Mouse (Mus musculus): Measurements from ENCODE around the gene Rab42. TPM values are rescaled to one million over a fixed set of nuclear protein-coding genes. Genes with fewer than 3 reads are reported as not detected.

The Rab42 gene
- 0.68 and 1.4 TPM in 2 replicates for polyA plus RNA-seq (2016; fragmentation: Nextera tagmentation; extraction: Ambion mirVana)

- Histone ChIP-seq H3K27me3 (ENCODE audit: low read depth, poor library complexity, severe bottlenecking) (no peaks in the 10 kb centered on the region), H3K4me1 (peaks cover 14% of the 10 kb centered on the region), H3K9me3 (replicated peaks) (no peaks in the 10 kb centered on the region), H3K4me3 (peak within 1 kb of the TSS; percentile 54), H3K27ac (peak within 1 kb of the TSS; percentile 38), H3K36me3 (no peaks in the 10 kb centered on the region)
- DNase-seq (ENCODE audit: low spot score) = peak; percentile 78
- 2% methylated on average over 31 of the region's 31 CpGs for WGBS
These were observed at the start of gene Rab42 for GRCm38 (mm10) chr4:132302939-132303479. Rab42 (minus strand) TSS chr4:132303385.

DNA sequence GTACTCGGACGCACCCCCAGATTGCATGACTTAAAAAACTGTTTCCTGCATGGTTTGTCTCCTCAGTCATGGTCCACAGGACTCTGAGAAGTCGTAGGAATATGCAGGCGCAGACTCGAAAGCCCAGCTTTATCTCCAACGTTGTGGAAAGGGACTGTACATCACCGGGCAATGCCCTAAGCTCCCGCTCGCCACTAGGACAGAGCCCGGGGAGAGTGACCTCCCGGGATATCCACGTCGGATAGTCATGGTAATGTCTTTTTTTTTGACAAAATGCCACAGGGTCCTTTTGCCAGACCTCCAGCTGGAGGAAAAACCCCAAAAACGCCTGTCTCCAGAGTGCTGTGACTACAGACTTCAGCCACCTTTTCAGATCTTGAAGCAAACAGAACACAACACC, 49.6 kb upstream of the Rab42 start:
- DNase-seq (ENCODE audit: low spot score) = no peak
- H3K9me3 ChIP-seq (replicated peaks) = no peaks in the 10 kb centered on the region
- peaks cover 20% of the 10 kb centered on the region for H3K4me1 ChIP-seq
- no peaks in the 10 kb centered on the region for H3K27me3 ChIP-seq (ENCODE audit: low read depth, poor library complexity, severe bottlenecking)
- peaks cover 53% of the 10 kb centered on the region for H3K36me3 ChIP-seq
- WGBS = under 1% methylated on average over 14 of the region's 14 CpGs
- peak overlapping the region; percentile 93 for H3K27ac ChIP-seq
- peak overlapping the region; percentile 88 for H3K4me3 ChIP-seq

GRCm38 (mm10) chr4:132351401-132351800, 48.2 kb upstream of the Rab42 start:
- DNase-seq (ENCODE audit: low spot score) = no peak
- Histone ChIP-seq H3K27me3 (ENCODE audit: low read depth, poor library complexity, severe bottlenecking) (no peaks in the 10 kb centered on the region), H3K4me1 (peaks cover 20% of the 10 kb centered on the region), H3K36me3 (peaks cover 40% of the 10 kb centered on the region), H3K4me3 (peak overlapping the region; percentile 88), H3K9me3 (replicated peaks) (no peaks in the 10 kb centered on the region), H3K27ac (no peak overlapping the region)
- WGBS = 40% methylated on average over 1 of the region's 1 CpGs

DNA sequence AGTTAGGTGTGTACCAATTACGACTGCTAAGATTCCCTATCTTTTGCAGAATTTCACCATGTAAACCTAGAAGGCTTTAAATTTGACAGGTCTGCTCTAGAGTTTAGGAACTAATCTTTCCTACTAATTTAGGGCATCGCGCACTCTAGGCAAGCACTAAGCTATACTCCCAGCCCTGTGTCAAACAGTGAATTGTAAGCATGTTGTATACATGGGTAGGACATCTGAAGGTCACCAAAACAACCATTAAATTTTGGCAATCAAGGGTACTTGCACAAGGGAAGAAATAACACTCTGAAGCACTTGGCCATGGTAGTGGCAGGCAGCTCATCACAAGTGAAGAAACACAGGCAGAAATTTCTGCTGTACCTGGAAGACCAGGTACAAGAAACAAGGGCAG, 47.7 kb upstream of the Rab42 start:
- Histone ChIP-seq H3K4me3 (peak overlapping the region; percentile 88; the same call in 1 of the 2 replicates), H3K27me3 (ENCODE audit: low read depth, poor library complexity, severe bottlenecking) (no peaks in the 10 kb centered on the region), H3K9me3 (replicated peaks) (no peaks in the 10 kb centered on the region), H3K4me1 (peaks cover 17% of the 10 kb centered on the region), H3K36me3 (peaks cover 34% of the 10 kb centered on the region), H3K27ac (no peak overlapping the region)
- 64% methylated on average over 3 of the region's 3 CpGs for WGBS
- DNase-seq (ENCODE audit: low spot score) = no peak

DNA sequence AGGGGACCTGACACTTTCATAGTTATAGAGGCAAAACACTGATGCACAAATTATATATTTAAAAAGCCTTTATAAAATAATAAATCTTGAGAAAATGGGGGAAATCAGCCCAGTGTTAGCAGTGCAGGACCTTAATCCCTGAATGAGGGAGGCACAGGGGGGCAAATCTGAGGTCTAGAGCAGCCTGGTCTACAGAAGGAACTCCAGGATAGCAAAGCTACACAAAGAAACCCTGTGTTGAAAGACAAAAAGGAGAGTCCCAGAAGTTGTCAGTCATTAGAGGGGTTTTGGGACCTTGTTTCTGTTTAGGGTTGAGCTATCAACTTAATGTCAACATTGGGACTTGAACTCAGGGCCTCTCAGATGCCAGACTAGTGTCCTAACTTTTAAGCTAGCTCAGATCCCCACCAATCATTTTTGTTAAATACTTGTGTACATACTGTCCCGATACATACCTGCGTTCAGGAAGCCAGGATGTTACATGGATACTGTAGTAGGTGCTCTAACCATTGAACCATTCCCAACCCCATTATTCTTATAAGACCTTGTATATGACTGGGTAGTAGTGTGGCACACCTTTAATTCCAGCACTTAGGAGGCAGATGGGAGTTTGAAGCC, 47.0 kb upstream of the Rab42 start:
- no peaks in the 10 kb centered on the region for H3K9me3 ChIP-seq (replicated peaks)
- H3K27ac ChIP-seq = no peak overlapping the region
- DNase-seq (ENCODE audit: low spot score) = no peak
- peaks cover 17% of the 10 kb centered on the region for H3K4me1 ChIP-seq
- no peaks in the 10 kb centered on the region for H3K27me3 ChIP-seq (ENCODE audit: low read depth, poor library complexity, severe bottlenecking)
- H3K36me3 ChIP-seq = peaks cover 34% of the 10 kb centered on the region
- no peak overlapping the region for H3K4me3 ChIP-seq
- 34% methylated on average over 2 of the region's 2 CpGs for WGBS

DNA sequence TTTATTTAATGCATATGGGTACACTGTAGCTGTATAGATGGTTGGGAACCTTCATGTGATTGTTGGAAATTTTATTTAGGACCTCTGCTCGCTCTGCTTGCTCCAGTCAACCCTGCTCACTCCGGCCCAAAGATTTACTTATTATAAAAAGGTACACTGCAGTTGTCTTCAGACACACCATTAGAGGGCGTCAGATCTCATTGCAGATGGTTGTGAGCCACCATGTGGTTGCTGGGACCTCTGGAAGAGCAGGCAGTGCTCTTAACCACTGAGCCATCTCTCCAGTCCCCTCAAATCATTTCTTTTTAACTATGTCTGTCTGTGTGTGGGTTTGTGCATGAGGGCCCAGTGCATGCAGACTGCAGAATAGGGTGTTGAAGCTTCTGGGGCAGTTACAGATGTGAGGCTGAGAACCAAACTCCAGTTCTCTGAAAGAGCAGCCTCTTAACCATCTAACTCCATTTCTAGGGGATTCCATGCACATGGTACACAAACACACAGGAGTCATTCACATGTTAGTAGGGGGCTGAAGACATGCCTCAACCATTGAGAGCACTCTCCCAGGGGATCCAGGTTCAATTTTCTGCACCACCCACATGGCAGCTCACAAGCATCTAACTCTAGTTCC, 46.4 kb upstream of the Rab42 start:
- H3K9me3 ChIP-seq (replicated peaks) = no peaks in the 10 kb centered on the region
- no peak for DNase-seq (ENCODE audit: low spot score)
- no peak overlapping the region for H3K4me3 ChIP-seq
- no peak overlapping the region for H3K27ac ChIP-seq
- 55% methylated on average over 3 of the region's 3 CpGs for WGBS
- H3K36me3 ChIP-seq = peaks cover 34% of the 10 kb centered on the region
- H3K27me3 ChIP-seq (ENCODE audit: low read depth, poor library complexity, severe bottlenecking) = no peaks in the 10 kb centered on the region
- peaks cover 20% of the 10 kb centered on the region for H3K4me1 ChIP-seq

- DNase-seq (ENCODE audit: low spot score) = no peak
- no peak overlapping the region for H3K27ac ChIP-seq
- 53% methylated on average over 3 of the region's 3 CpGs for WGBS
- peaks cover 31% of the 10 kb centered on the region for H3K4me1 ChIP-seq
- H3K9me3 ChIP-seq (replicated peaks) = no peaks in the 10 kb centered on the region
- no peaks in the 10 kb centered on the region for H3K27me3 ChIP-seq (ENCODE audit: low read depth, poor library complexity, severe bottlenecking)
- H3K36me3 ChIP-seq = peaks cover 39% of the 10 kb centered on the region
- H3K4me3 ChIP-seq = no peak overlapping the region
These were observed 43.5 kb upstream of the Rab42 start for GRCm38 (mm10) chr4:132346661-132347060.

GRCm38 (mm10) chr4:132346261-132346660, 43.1 kb upstream of the Rab42 start:
- peaks cover 39% of the 10 kb centered on the region for H3K36me3 ChIP-seq
- 78% methylated on average over 4 of the region's 4 CpGs for WGBS
- no peak for DNase-seq (ENCODE audit: low spot score)
- no peak overlapping the region for H3K27ac ChIP-seq
- no peaks in the 10 kb centered on the region for H3K9me3 ChIP-seq (replicated peaks)
- peaks cover 27% of the 10 kb centered on the region for H3K4me1 ChIP-seq
- H3K27me3 ChIP-seq (ENCODE audit: low read depth, poor library complexity, severe bottlenecking) = no peaks in the 10 kb centered on the region
- no peak overlapping the region for H3K4me3 ChIP-seq

- H3K4me1 ChIP-seq = peaks cover 25% of the 10 kb centered on the region
- 48% methylated on average over 5 of the region's 5 CpGs for WGBS
- peak overlapping the region; percentile 94 for H3K4me3 ChIP-seq
- no peak for DNase-seq (ENCODE audit: low spot score)
- no peaks in the 10 kb centered on the region for H3K27me3 ChIP-seq (ENCODE audit: low read depth, poor library complexity, severe bottlenecking)
- H3K9me3 ChIP-seq (replicated peaks) = no peaks in the 10 kb centered on the region
- H3K27ac ChIP-seq = peak overlapping the region; percentile 97; the same call in 1 of the 2 replicates
- peaks cover 39% of the 10 kb centered on the region for H3K36me3 ChIP-seq
These were observed 42.6 kb upstream of the Rab42 start for GRCm38 (mm10) chr4:132345843-132346212.

- Histone ChIP-seq H3K4me3 (peak overlapping the region; percentile 94), H3K36me3 (peaks cover 40% of the 10 kb centered on the region), H3K27me3 (ENCODE audit: low read depth, poor library complexity, severe bottlenecking) (no peaks in the 10 kb centered on the region), H3K4me1 (peaks cover 25% of the 10 kb centered on the region), H3K9me3 (replicated peaks) (no peaks in the 10 kb centered on the region), H3K27ac (peak overlapping the region; percentile 97)
- under 1% methylated on average over 83 of the region's 83 CpGs for WGBS
- DNase-seq (ENCODE audit: low spot score) = peak; percentile 99
These were observed 42.1 kb upstream of the Rab42 start for GRCm38 (mm10) chr4:132345135-132345842.

DNA sequence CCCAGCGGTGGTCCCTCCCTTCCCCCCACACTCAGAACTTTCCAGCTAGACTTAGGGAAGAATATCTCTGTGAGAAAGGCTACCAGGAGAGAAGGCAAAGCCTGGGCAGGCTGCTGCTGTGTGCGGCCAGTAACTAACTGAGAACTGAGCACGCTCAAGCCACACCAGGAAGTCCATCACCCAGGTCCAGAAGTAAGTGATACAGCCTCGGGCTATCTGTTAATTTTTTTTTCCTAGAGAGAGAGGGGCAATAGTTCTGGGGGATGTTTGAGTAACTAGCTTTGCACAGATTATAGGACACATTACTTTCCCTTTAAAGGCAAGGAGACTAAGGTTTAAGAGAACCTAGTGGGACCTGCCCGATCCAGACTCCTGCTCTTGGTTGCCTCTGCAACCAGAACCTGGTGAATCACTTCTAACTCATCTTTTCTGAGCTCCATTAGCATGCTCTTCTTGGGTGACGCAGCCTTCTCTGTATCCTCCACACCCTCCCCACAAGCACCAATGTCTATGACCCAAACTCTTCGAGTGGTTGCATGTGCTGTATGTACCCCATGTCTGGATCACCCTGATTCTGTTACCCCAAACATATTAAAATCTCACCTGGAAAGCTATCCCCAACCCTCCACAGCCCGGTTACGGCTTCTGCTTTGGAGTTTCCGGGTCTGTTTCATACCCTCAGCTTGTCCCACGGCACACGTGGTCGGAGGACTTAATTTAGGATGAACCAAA, 41.4 kb upstream of the Rab42 start:
- H3K4me3 ChIP-seq = peak overlapping the region; percentile 94
- H3K27me3 ChIP-seq (ENCODE audit: low read depth, poor library complexity, severe bottlenecking) = no peaks in the 10 kb centered on the region
- peak; percentile 46 for DNase-seq (ENCODE audit: low spot score)
- peaks cover 25% of the 10 kb centered on the region for H3K4me1 ChIP-seq
- H3K36me3 ChIP-seq = peaks cover 41% of the 10 kb centered on the region
- H3K27ac ChIP-seq = peak overlapping the region; percentile 97
- WGBS = 8% methylated on average over 13 of the region's 13 CpGs
- H3K9me3 ChIP-seq (replicated peaks) = no peaks in the 10 kb centered on the region

DNA sequence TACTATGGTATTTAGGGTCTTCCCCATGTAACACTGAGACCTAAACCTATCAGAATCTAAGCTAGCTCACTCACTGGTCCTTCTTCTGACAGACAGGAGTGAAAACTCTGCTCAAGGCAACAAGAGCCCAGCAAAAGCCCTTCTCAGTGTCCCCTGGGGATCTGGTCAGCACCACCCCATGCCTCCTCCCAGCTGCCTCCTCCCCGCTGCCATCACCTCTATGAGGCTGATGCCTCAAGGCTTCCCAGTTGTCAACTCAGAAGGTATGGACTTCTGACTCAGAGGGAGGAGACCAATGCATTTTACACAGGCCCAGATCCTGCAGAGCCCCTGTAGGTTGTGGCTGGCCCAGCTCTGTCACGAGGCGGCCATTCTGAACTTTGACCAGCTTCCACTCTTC, 38.3 kb upstream of the Rab42 start:
- H3K36me3 ChIP-seq = peaks cover 68% of the 10 kb centered on the region
- no peak for DNase-seq (ENCODE audit: low spot score)
- WGBS = 86% methylated on average over 3 of the region's 3 CpGs
- no peak overlapping the region for H3K27ac ChIP-seq
- H3K4me3 ChIP-seq = no peak overlapping the region
- no peaks in the 10 kb centered on the region for H3K27me3 ChIP-seq (ENCODE audit: low read depth, poor library complexity, severe bottlenecking)
- no peaks in the 10 kb centered on the region for H3K9me3 ChIP-seq (replicated peaks)
- peaks cover 25% of the 10 kb centered on the region for H3K4me1 ChIP-seq
